Mouse (Mus musculus): ENCODE data around the gene Notch2.
A peak's percentile ranks its signal among the peaks of the same experiment; 100 is the strongest.
"Not testable (repeated sequence)": the region's sequence is repeated elsewhere in the genome, so short reads cannot be mapped to it uniquely, and the experiment has no call there.

The Notch2 gene

GRCm38 (mm10) chr3:98099287-98099686 lies 86.0 kb downstream of the Notch2 start:
- DNase-seq (ENCODE audit: low read depth, low spot score): peak; percentile 4

GRCm38 (mm10) chr3:98101541-98101940 lies 88.2 kb downstream of the Notch2 start:
- no peak for DNase-seq (ENCODE audit: low read depth, low spot score)

- DNase-seq (ENCODE audit: low read depth, low spot score): no peak
Observed at GRCm38 (mm10) chr3:98104851-98105471, 91.6 kb downstream of the Notch2 start.

- no peak for DNase-seq (ENCODE audit: low read depth, low spot score)
Observed at GRCm38 (mm10) chr3:98105496-98105895, 92.2 kb downstream of the Notch2 start.

- no peak for DNase-seq (ENCODE audit: low read depth, low spot score)
Observed at GRCm38 (mm10) chr3:98106115-98106514, 92.8 kb downstream of the Notch2 start.

- DNase-seq (ENCODE audit: low read depth, low spot score): no peak
Observed at GRCm38 (mm10) chr3:98106590-98107313, 93.4 kb downstream of the Notch2 start.

- DNase-seq (ENCODE audit: low read depth, low spot score): no peak
Observed at GRCm38 (mm10) chr3:98108416-98108815, 95.1 kb downstream of the Notch2 start.

GRCm38 (mm10) chr3:98108866-98109265 lies 95.5 kb downstream of the Notch2 start:
- DNase-seq (ENCODE audit: low read depth, low spot score): no peak

GRCm38 (mm10) chr3:98110610-98111009 lies 97.3 kb downstream of the Notch2 start:
- no peak for DNase-seq (ENCODE audit: low read depth, low spot score)

GRCm38 (mm10) chr3:98118252-98118651 lies 104.9 kb downstream of the Notch2 start:
- DNase-seq (ENCODE audit: low read depth, low spot score): no peak

GRCm38 (mm10) chr3:98119338-98119737 lies 106.0 kb downstream of the Notch2 start:
- no peak for DNase-seq (ENCODE audit: low read depth, low spot score)

GRCm38 (mm10) chr3:98120884-98121283 lies 107.6 kb downstream of the Notch2 start:
- no peak for DNase-seq (ENCODE audit: low read depth, low spot score)

- no peak for DNase-seq (ENCODE audit: low read depth, low spot score)
Observed at GRCm38 (mm10) chr3:98127775-98128174, 114.4 kb downstream of the Notch2 start.

GRCm38 (mm10) chr3:98128716-98129115 lies 115.4 kb downstream of the Notch2 start:
- DNase-seq (ENCODE audit: low read depth, low spot score): no peak

- DNase-seq (ENCODE audit: low read depth, low spot score): not testable (repeated sequence)
Observed at GRCm38 (mm10) chr3:98132140-98132539, 118.8 kb downstream of the Notch2 start.

GRCm38 (mm10) chr3:98132636-98133035 lies 119.3 kb downstream of the Notch2 start:
- no peak for DNase-seq (ENCODE audit: low read depth, low spot score)

- no peak for DNase-seq (ENCODE audit: low read depth, low spot score)
Observed at GRCm38 (mm10) chr3:98141456-98141855, 128.1 kb downstream of the Notch2 start.

GRCm38 (mm10) chr3:98142862-98143261 lies 129.5 kb downstream of the Notch2 start:
- no peak for DNase-seq (ENCODE audit: low read depth, low spot score)

- no peak for DNase-seq (ENCODE audit: low read depth, low spot score)
Observed at GRCm38 (mm10) chr3:98145204-98145603, 131.9 kb downstream of the Notch2 start.

GRCm38 (mm10) chr3:98146471-98147410 lies 133.4 kb downstream of the Notch2 start:
- DNase-seq (ENCODE audit: low read depth, low spot score): no peak

- no peak for DNase-seq (ENCODE audit: low read depth, low spot score)
Observed at GRCm38 (mm10) chr3:98147706-98148105, 134.4 kb downstream of the Notch2 start.

- no peak for DNase-seq (ENCODE audit: low read depth, low spot score)
Observed at GRCm38 (mm10) chr3:98149881-98150280, 136.6 kb downstream of the Notch2 start.
